Mouse (Mus musculus) intestine, postnatal 0 days (tissue): ENCODE data around the gene Ubqln3. TPM values are rescaled to one million over a fixed set of nuclear protein-coding genes. Genes with fewer than 3 reads are reported as not detected.

Experiments used
- ATAC-seq: fragments of 200-750 bp; cut with Nextera tagmentation; 2 replicates; pipeline ENCODE4 v1.8.0; 2017; ENCODE audit warnings: mild to moderate bottlenecking, moderate TSS enrichment, moderate library complexity
- H3K27ac ChIP-seq: fragments of 300-500 bp; sonication (generic); 2 replicates; pipeline ENCODE4 v1.5.1; 2014; ENCODE audit warnings: mild to moderate bottlenecking, low read depth, low read length, moderate library complexity
- H3K27me3 ChIP-seq: fragments of 300-500 bp; sonication (generic); replicated peaks from 2 replicates; pipeline ENCODE4 v1.6.1; 2014; ENCODE audit warnings: low read length, mixed read lengths; ENCODE audit not compliant: control insufficient read depth, insufficient read depth
- H3K36me3 ChIP-seq: fragments of 300-500 bp; sonication (generic); 2 replicates; pipeline ENCODE4 v1.6.1; 2014; ENCODE audit warnings: mild to moderate bottlenecking, moderate library complexity; ENCODE audit not compliant: control insufficient read depth, insufficient read depth
- H3K4me1 ChIP-seq: fragments of 300-500 bp; sonication (generic); replicated peaks from 2 replicates; pipeline ENCODE4 v1.6.1; 2014; ENCODE audit warnings: antibody characterized with exemption, low read length, mixed read lengths; ENCODE audit not compliant: control insufficient read depth, insufficient read depth
- H3K4me2 ChIP-seq: fragments of 300-500 bp; sonication (generic); replicated peaks from 2 replicates; pipeline ENCODE4 v1.6.1; 2014; ENCODE audit warnings: low read depth, mild to moderate bottlenecking, moderate library complexity
- H3K4me3 ChIP-seq: fragments of 300-500 bp; sonication (generic); 2 replicates; pipeline ENCODE4 v1.5.1; 2014; ENCODE audit warnings: low read depth, low read length
- H3K9ac ChIP-seq: fragments of 300-500 bp; sonication (generic); 2 replicates; pipeline ENCODE4 v1.6.1; 2014; ENCODE audit warnings: mild to moderate bottlenecking, low read depth, low read length
- H3K9me3 ChIP-seq: fragments of 300-500 bp; sonication (generic); 2 replicates; pipeline ENCODE4 v1.6.1; 2016; ENCODE audit warnings: mixed run types; ENCODE audit not compliant: control insufficient read depth
- CTCF ChIP-seq: sonication (generic); IDR thresholded peaks from 2 replicates; pipeline ENCODE4 v1.5.1; 2016; ENCODE audit warnings: low read depth, mild to moderate bottlenecking, control low read depth, antibody characterized with exemption, moderate library complexity
- WGBS: fragments of 180-500 bp; shearing (Covaris S2); extraction: QIAGEN DNeasy Blood & Tissue Kit; methylation state at CpG from one replicate; pipeline ENCODE4 v1.1.7; 2014; 5-methylcytosine and 5-hydroxymethylcytosine counted together
- polyA plus RNA-seq: library from polyadenylated mRNA; unstranded; fragments of >200 nt; fragmentation: Nextera tagmentation; extraction: Ambion mirVana; gene quantifications from 2 replicates; pipeline ENCODE4 v1.2.1, GENCODE M21; 2015

Ubqln3 gene
- polyA plus RNA-seq = not detected in 2 replicates

GRCm38 (mm10) chr7:104143179-104143578, at the start of gene Ubqln3:
TSS of gene Ubqln3 (minus strand) at chr7:104143279.
- H3K9ac ChIP-seq = no peak within 1 kb of the TSS
- 78% methylated on average over 3 of the region's 3 CpGs for WGBS
- no peaks in the 10 kb centered on the region for H3K4me1 ChIP-seq
- H3K36me3 ChIP-seq = no peaks in the 10 kb centered on the region
- no peaks in the 10 kb centered on the region for H3K27me3 ChIP-seq
- no peak within 1 kb of the TSS for H3K4me2 ChIP-seq
- H3K27ac ChIP-seq = no peak within 1 kb of the TSS
- ATAC-seq = no peak
- no peak for TF ChIP-seq CTCF
- no peak within 1 kb of the TSS for H3K4me3 ChIP-seq
- H3K9me3 ChIP-seq = no peaks in the 10 kb centered on the region

GRCm38 (mm10) chr7:104191275-104191674, 48.2 kb upstream of the Ubqln3 start:
- no peaks in the 10 kb centered on the region for H3K9me3 ChIP-seq
- no peak for ATAC-seq
- no peaks in the 10 kb centered on the region for H3K36me3 ChIP-seq
- H3K4me1 ChIP-seq = no peaks in the 10 kb centered on the region
- no peak overlapping the region for H3K27ac ChIP-seq
- H3K27me3 ChIP-seq = no peaks in the 10 kb centered on the region
- H3K9ac ChIP-seq = no peak overlapping the region
- H3K4me3 ChIP-seq = no peak overlapping the region
- no peak overlapping the region for H3K4me2 ChIP-seq
- 60% methylated on average over 9 of the region's 9 CpGs for WGBS
- TF ChIP-seq CTCF = no peak

- no peaks in the 10 kb centered on the region for H3K4me1 ChIP-seq
- H3K36me3 ChIP-seq = no peaks in the 10 kb centered on the region
- H3K9ac ChIP-seq = no peak within 1 kb of the TSS
- H3K27ac ChIP-seq = no peak within 1 kb of the TSS
- no peak within 1 kb of the TSS for H3K4me3 ChIP-seq
- H3K9me3 ChIP-seq = no peaks in the 10 kb centered on the region
- no peak within 1 kb of the TSS for H3K4me2 ChIP-seq
- 92% methylated on average over 2 of the region's 2 CpGs for WGBS
- H3K27me3 ChIP-seq = no peaks in the 10 kb centered on the region
- TF ChIP-seq CTCF = no peak
- ATAC-seq = no peak
These were observed 40.2 kb upstream of the Ubqln3 start, which contains the start of gene Olfr648 for GRCm38 (mm10) chr7:104183292-104183691. TSS of gene Olfr648 (minus strand) at chr7:104183392.

- no peak for TF ChIP-seq CTCF
- no peak for ATAC-seq
- H3K4me2 ChIP-seq = no peak overlapping the region
- H3K27ac ChIP-seq = no peak overlapping the region
- H3K4me3 ChIP-seq = no peak overlapping the region
- H3K4me1 ChIP-seq = no peaks in the 10 kb centered on the region
- WGBS = 89% methylated on average over 1 of the region's 1 CpGs
- H3K36me3 ChIP-seq = no peaks in the 10 kb centered on the region
- H3K27me3 ChIP-seq = no peaks in the 10 kb centered on the region
- H3K9me3 ChIP-seq = no peaks in the 10 kb centered on the region
- H3K9ac ChIP-seq = no peak overlapping the region
These were observed 36.0 kb upstream of the Ubqln3 start for GRCm38 (mm10) chr7:104179074-104179473.

- no peaks in the 10 kb centered on the region for H3K36me3 ChIP-seq
- TF ChIP-seq CTCF = no peak
- no peaks in the 10 kb centered on the region for H3K9me3 ChIP-seq
- no peak overlapping the region for H3K4me2 ChIP-seq
- H3K27ac ChIP-seq = no peak overlapping the region
- no peak for ATAC-seq
- no peak overlapping the region for H3K9ac ChIP-seq
- H3K4me3 ChIP-seq = no peak overlapping the region
- 71% methylated on average over 5 of the region's 5 CpGs for WGBS
- no peaks in the 10 kb centered on the region for H3K27me3 ChIP-seq
- H3K4me1 ChIP-seq = no peaks in the 10 kb centered on the region
These were observed 35.5 kb upstream of the Ubqln3 start for GRCm38 (mm10) chr7:104178422-104179054.

GRCm38 (mm10) chr7:104175085-104175484, 32.0 kb upstream of the Ubqln3 start:
- Histone ChIP-seq H3K4me2 (no peak overlapping the region), H3K36me3 (no peaks in the 10 kb centered on the region), H3K9ac (no peak overlapping the region), H3K4me1 (no peaks in the 10 kb centered on the region), H3K27ac (no peak overlapping the region), H3K27me3 (no peaks in the 10 kb centered on the region), H3K4me3 (no peak overlapping the region), H3K9me3 (no peaks in the 10 kb centered on the region)
- TF ChIP-seq CTCF = no peak
- no peak for ATAC-seq
- WGBS = 71% methylated on average over 1 of the region's 1 CpGs
